Mouse (Mus musculus) embryo, embryonic 10 days (tissue): ENCODE data around the gene Wipf1.

ENCODE experiments used
- DNase-seq: peaks from one replicate; pipeline ENCODE4 v3.0.0-alpha.2; 2015; ENCODE audit warnings: low spot score

Wipf1 gene

GRCm38 (mm10) chr2:73467071-73467851 lies 62.3 kb downstream of the Wipf1 start:
- DNase-seq, result no peak

- no peak for DNase-seq
These were observed 63.1 kb downstream of the Wipf1 start for GRCm38 (mm10) chr2:73466481-73466880.

- peak; percentile 44 for DNase-seq
These were observed 65.9 kb downstream of the Wipf1 start for GRCm38 (mm10) chr2:73463431-73464194.

- DNase-seq, result no peak
These were observed 66.7 kb downstream of the Wipf1 start for GRCm38 (mm10) chr2:73462757-73463339.

- no peak for DNase-seq
These were observed 67.3 kb downstream of the Wipf1 start for GRCm38 (mm10) chr2:73462265-73462664.

GRCm38 (mm10) chr2:73460168-73460567 lies 69.4 kb downstream of the Wipf1 start:
- DNase-seq, result peak; percentile 28

- DNase-seq, result no peak
These were observed 69.9 kb downstream of the Wipf1 start for GRCm38 (mm10) chr2:73459607-73460153.

- no peak for DNase-seq
These were observed 72.6 kb downstream of the Wipf1 start for GRCm38 (mm10) chr2:73456886-73457285.

- no peak for DNase-seq
These were observed 73.4 kb downstream of the Wipf1 start for GRCm38 (mm10) chr2:73456154-73456553.

GRCm38 (mm10) chr2:73455541-73455940 lies 74.0 kb downstream of the Wipf1 start:
- DNase-seq, result no peak

GRCm38 (mm10) chr2:73454682-73455081 lies 74.9 kb downstream of the Wipf1 start:
- DNase-seq, result no peak

GRCm38 (mm10) chr2:73454186-73454585 lies 75.3 kb downstream of the Wipf1 start:
- DNase-seq, result no peak

GRCm38 (mm10) chr2:73453717-73454116 lies 75.8 kb downstream of the Wipf1 start:
- DNase-seq, result no peak

GRCm38 (mm10) chr2:73453085-73453484 lies 76.4 kb downstream of the Wipf1 start:
- no peak for DNase-seq

- no peak for DNase-seq
These were observed 77.0 kb downstream of the Wipf1 start for GRCm38 (mm10) chr2:73452556-73452955.

- DNase-seq, result no peak
These were observed 78.0 kb downstream of the Wipf1 start for GRCm38 (mm10) chr2:73451541-73451940.

GRCm38 (mm10) chr2:73450172-73450715 lies 79.3 kb downstream of the Wipf1 start:
- DNase-seq, result peak; percentile 9

GRCm38 (mm10) chr2:73443985-73444384 lies 85.5 kb downstream of the Wipf1 start:
- DNase-seq, result no peak

- DNase-seq, result no peak
These were observed 87.5 kb downstream of the Wipf1 start for GRCm38 (mm10) chr2:73442015-73442414.

GRCm38 (mm10) chr2:73440319-73440718 lies 89.2 kb downstream of the Wipf1 start:
- DNase-seq, result no peak

- no peak for DNase-seq
These were observed 92.6 kb downstream of the Wipf1 start for GRCm38 (mm10) chr2:73436976-73437375.

- DNase-seq, result no peak
These were observed 93.7 kb downstream of the Wipf1 start for GRCm38 (mm10) chr2:73435847-73436246.
